Mouse (Mus musculus) forebrain, postnatal 0 days (tissue): ENCODE measurements around the gene Dglucy. TPM values are rescaled to one million over a fixed set of nuclear protein-coding genes. Genes with fewer than 3 reads are reported as not detected.
A peak's percentile ranks its signal among the peaks of the same experiment; 100 is the strongest.

ENCODE experiments used
- ATAC-seq: fragments of 200-750 bp; cut with Nextera tagmentation; 2 replicates; pipeline ENCODE4 v1.8.0; 2017; ENCODE audit warnings: mild to moderate bottlenecking, moderate library complexity
- DNase-seq: peaks from one replicate; pipeline ENCODE4 v3.0.0-alpha.2; 2015
- H3K27ac ChIP-seq: fragments of 300-500 bp; sonication (generic); 2 replicates; pipeline ENCODE4 v1.5.1; 2014; ENCODE audit warnings: low read depth, mild to moderate bottlenecking, antibody characterized with exemption, low read length, moderate library complexity, mixed read lengths
- H3K27me3 ChIP-seq: fragments of 300-500 bp; sonication (generic); 2 replicates; pipeline ENCODE4 v1.6.1; 2014; ENCODE audit warnings: mild to moderate bottlenecking, low read length, mixed read lengths; ENCODE audit not compliant: insufficient read depth
- H3K36me3 ChIP-seq: fragments of 300-500 bp; sonication (generic); 2 replicates; pipeline ENCODE4 v1.6.1; 2014; ENCODE audit warnings: mild to moderate bottlenecking, moderate library complexity; ENCODE audit not compliant: insufficient read depth
- H3K4me1 ChIP-seq: fragments of 300-500 bp; sonication (generic); 2 replicates; pipeline ENCODE4 v1.6.1; 2014; ENCODE audit warnings: antibody characterized with exemption; ENCODE audit not compliant: insufficient read depth
- H3K4me2 ChIP-seq: fragments of 300-500 bp; sonication (generic); 2 replicates; pipeline ENCODE4 v1.6.1; 2014; ENCODE audit warnings: low read depth, mild to moderate bottlenecking, moderate library complexity
- H3K4me3 ChIP-seq: fragments of 300-500 bp; sonication (generic); 2 replicates; pipeline ENCODE4 v1.5.1; 2014; ENCODE audit warnings: low read depth, low read length, mixed read lengths
- H3K9ac ChIP-seq: fragments of 300-500 bp; sonication (generic); 2 replicates; pipeline ENCODE4 v1.6.1; 2014; ENCODE audit warnings: mild to moderate bottlenecking
- H3K9me3 ChIP-seq: fragments of 300-500 bp; sonication (generic); 2 replicates; pipeline ENCODE4 v1.6.1; 2016; ENCODE audit warnings: low read length
- CTCF ChIP-seq: sonication (generic); IDR thresholded peaks from 2 replicates; pipeline ENCODE4 v1.5.1; 2016; ENCODE audit warnings: antibody characterized with exemption, control low read depth, low read depth
- WGBS: fragments of 180-500 bp; shearing (Covaris S2); extraction: QIAGEN DNeasy Blood & Tissue Kit; methylation state at CpG from one replicate; pipeline ENCODE4 v1.1.7; 2014; 5-methylcytosine and 5-hydroxymethylcytosine counted together
- polyA plus RNA-seq: library from polyadenylated mRNA; unstranded; fragments of >200 nt; fragmentation: Nextera tagmentation; extraction: Ambion mirVana; gene quantifications from 2 replicates; pipeline ENCODE4 v1.2.1, GENCODE M21; 2015
- total RNA-seq: library from RNA; depleted of rRNA; stranded (reverse); fragments of >200 nt; gene quantifications from 2 replicates; pipeline ENCODE4 v1.2.3, GENCODE M21; 2014; rRNA removed

Dglucy gene
- total RNA-seq: 3.9 and 4.5 TPM in 2 replicates
- 2.6 and 3.0 TPM in 2 replicates for polyA plus RNA-seq

- Histone ChIP-seq H3K27me3 (no peaks in the 10 kb centered on the region), H3K36me3 (no peaks in the 10 kb centered on the region), H3K9me3 (no peaks in the 10 kb centered on the region), H3K9ac (peak within 1 kb of the TSS; percentile 35), H3K4me1 (peaks cover 12% of the 10 kb centered on the region), H3K4me2 (peak within 1 kb of the TSS; percentile 33), H3K27ac (peak within 1 kb of the TSS; percentile 69), H3K4me3 (0 out of 2 replicates have a peak within 1 kb of the TSS, but pooled peaks have one; percentile 1)
- 24% methylated on average over 12 of the region's 12 CpGs for whole genome bisulfite sequencing
- ATAC-seq: peak; percentile 98
- no peak for TF ChIP-seq CTCF
- DNase-seq: peak; percentile 88
These were observed at the start of gene Dglucy for GRCm38 (mm10) chr12:100778934-100779865. TSS of gene Dglucy (plus strand) at chr12:100779057.

GRCm38 (mm10) chr12:100735156-100735555 lies 43.7 kb upstream of the Dglucy start:
- Histone ChIP-seq H3K4me1 (no peaks in the 10 kb centered on the region), H3K36me3 (no peaks in the 10 kb centered on the region), H3K9ac (no peak overlapping the region), H3K4me3 (no peak overlapping the region), H3K9me3 (no peaks in the 10 kb centered on the region), H3K27me3 (no peaks in the 10 kb centered on the region), H3K27ac (no peak overlapping the region), H3K4me2 (no peak overlapping the region)
- ATAC-seq (no peak), DNase-seq (no peak)
- no peak for TF ChIP-seq CTCF
- WGBS: 47% methylated on average over 5 of the region's 5 CpGs

- H3K36me3 ChIP-seq: no peaks in the 10 kb centered on the region
- DNase-seq: no peak
- H3K4me3 ChIP-seq: no peak overlapping the region
- H3K4me2 ChIP-seq: no peak overlapping the region
- no peak overlapping the region for H3K9ac ChIP-seq
- ATAC-seq: no peak
- no peak overlapping the region for H3K27ac ChIP-seq
- WGBS: 92% methylated on average over 2 of the region's 2 CpGs
- no peaks in the 10 kb centered on the region for H3K9me3 ChIP-seq
- H3K4me1 ChIP-seq: no peaks in the 10 kb centered on the region
- H3K27me3 ChIP-seq: no peaks in the 10 kb centered on the region
- TF ChIP-seq CTCF: no peak
These were observed 43.3 kb upstream of the Dglucy start for GRCm38 (mm10) chr12:100735581-100735980.

- H3K27ac ChIP-seq: 0 out of 2 replicates have a peak overlapping the region, but pooled peaks have one; percentile 42
- peak; percentile 47; the same call in 1 of the 2 replicates for ATAC-seq
- WGBS: 17% methylated on average over 3 of the region's 3 CpGs
These were observed 40.4 kb upstream of the Dglucy start for GRCm38 (mm10) chr12:100738498-100738897.

GRCm38 (mm10) chr12:100739011-100739570 lies 39.8 kb upstream of the Dglucy start:
- WGBS: 53% methylated on average over 4 of the region's 4 CpGs
- DNase-seq (no peak), ATAC-seq (no peak)
- H3K9ac ChIP-seq: no peak overlapping the region
- 0 out of 2 replicates have a peak overlapping the region, but pooled peaks have one; percentile 42 for H3K27ac ChIP-seq
- H3K27me3 ChIP-seq: no peaks in the 10 kb centered on the region
- no peak overlapping the region for H3K4me3 ChIP-seq
- no peak for TF ChIP-seq CTCF
- no peak overlapping the region for H3K4me2 ChIP-seq
- no peaks in the 10 kb centered on the region for H3K36me3 ChIP-seq
- no peaks in the 10 kb centered on the region for H3K9me3 ChIP-seq
- no peaks in the 10 kb centered on the region for H3K4me1 ChIP-seq

More at GRCm38 (mm10) chr12:100738498-100738897, 40.4 kb upstream of the Dglucy start:
- DNase-seq: peak; percentile 80
- no peak overlapping the region for H3K4me3 ChIP-seq
- no peaks in the 10 kb centered on the region for H3K36me3 ChIP-seq
- H3K4me2 ChIP-seq: no peak overlapping the region
- H3K27me3 ChIP-seq: no peaks in the 10 kb centered on the region
- no peaks in the 10 kb centered on the region for H3K4me1 ChIP-seq
- H3K9ac ChIP-seq: no peak overlapping the region
- no peak for TF ChIP-seq CTCF
- H3K9me3 ChIP-seq: no peaks in the 10 kb centered on the region

- Histone ChIP-seq H3K9ac (no peak overlapping the region), H3K4me2 (no peak overlapping the region), H3K4me1 (no peaks in the 10 kb centered on the region), H3K27ac (no peak overlapping the region), H3K9me3 (no peaks in the 10 kb centered on the region), H3K36me3 (no peaks in the 10 kb centered on the region), H3K4me3 (no peak overlapping the region), H3K27me3 (no peaks in the 10 kb centered on the region)
- ATAC-seq (no peak), DNase-seq (no peak)
- WGBS: 78% methylated on average over 5 of the region's 5 CpGs
- no peak for TF ChIP-seq CTCF
These were observed 38.5 kb upstream of the Dglucy start for GRCm38 (mm10) chr12:100740313-100740712.

- H3K4me3 ChIP-seq: no peak overlapping the region
- DNase-seq: no peak
- H3K27me3 ChIP-seq: no peaks in the 10 kb centered on the region
- H3K4me2 ChIP-seq: no peak overlapping the region
- ATAC-seq: no peak
- H3K9me3 ChIP-seq: no peaks in the 10 kb centered on the region
- H3K36me3 ChIP-seq: no peaks in the 10 kb centered on the region
- no peaks in the 10 kb centered on the region for H3K4me1 ChIP-seq
- no peak overlapping the region for H3K27ac ChIP-seq
- no peak overlapping the region for H3K9ac ChIP-seq
- 68% methylated on average over 2 of the region's 2 CpGs for WGBS
- TF ChIP-seq CTCF: no peak
These were observed 36.4 kb upstream of the Dglucy start for GRCm38 (mm10) chr12:100742468-100742867.
